Mouse (Mus musculus) mouse embryonic stem cell (cell line): ENCODE measurements around the gene Zfp987.
"Not testable (repeated sequence)": the region's sequence is repeated elsewhere in the genome, so short reads cannot be mapped to it uniquely, and the experiment has no call there.

Experiments
- in situ Hi-C, 2 experiments: fragments of 300-500 bp; cut with MboI; formaldehyde crosslinking; loops; 1 replicate in 1 of 2; 3 replicates in 1 of 2; pipeline ENCODE4 v1.14.3; 2019 to 2020; ENCODE audit warnings: low sequenced_read_pairs in 2 of 2, low pct_unique_long_range_greater_than_20kb in 1 of 2, mixed read lengths in 1 of 2; ENCODE audit not compliant: unreplicated experiment in 1 of 2

The Zfp987 gene

DNA sequence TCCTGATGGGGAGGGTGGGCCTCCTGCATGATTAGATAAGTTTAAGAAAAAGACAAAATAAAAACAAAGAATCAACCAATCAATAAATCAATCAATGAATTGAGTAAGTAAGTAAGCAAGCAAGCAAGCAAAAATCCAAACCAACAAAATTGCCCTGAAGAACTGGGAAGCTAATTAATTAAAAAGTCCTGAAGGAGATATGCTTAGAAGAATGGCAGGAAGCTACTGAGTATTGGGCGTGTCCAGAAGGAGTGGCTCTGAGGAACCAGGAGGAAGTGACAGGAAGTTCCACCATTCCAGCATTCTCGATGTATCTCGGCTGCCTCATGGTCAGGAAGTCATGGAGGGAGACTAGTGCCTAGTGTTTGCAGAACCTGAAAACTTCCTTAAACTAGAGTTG, at the start of gene Zfp987:
Gene Zfp987, plus strand, starts transcription at position 301 of the 400 bp plus-strand sequence.
- in situ Hi-C loops, result not testable (repeated sequence)

DNA sequence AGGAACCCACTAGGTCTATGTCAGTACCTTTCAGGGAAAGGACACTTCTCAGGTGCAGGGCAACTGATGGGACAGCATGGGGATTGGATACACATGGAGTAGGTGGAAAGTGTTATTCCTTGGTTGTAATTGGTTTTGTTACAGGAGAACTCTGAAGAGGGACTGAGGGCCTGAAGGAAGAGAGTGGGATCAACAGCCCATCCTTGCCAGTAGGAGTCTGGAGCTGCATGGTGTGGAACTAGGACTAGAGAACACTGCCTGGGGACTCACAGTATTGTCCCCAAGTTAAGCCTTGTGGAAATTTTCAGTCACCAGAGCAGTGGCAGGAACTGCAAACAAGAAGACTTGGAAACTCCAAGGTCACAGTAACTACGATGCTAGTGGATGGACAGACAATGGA, 44.6 kb upstream of the Zfp987 start:
- in situ Hi-C loops, result not testable (repeated sequence)

DNA sequence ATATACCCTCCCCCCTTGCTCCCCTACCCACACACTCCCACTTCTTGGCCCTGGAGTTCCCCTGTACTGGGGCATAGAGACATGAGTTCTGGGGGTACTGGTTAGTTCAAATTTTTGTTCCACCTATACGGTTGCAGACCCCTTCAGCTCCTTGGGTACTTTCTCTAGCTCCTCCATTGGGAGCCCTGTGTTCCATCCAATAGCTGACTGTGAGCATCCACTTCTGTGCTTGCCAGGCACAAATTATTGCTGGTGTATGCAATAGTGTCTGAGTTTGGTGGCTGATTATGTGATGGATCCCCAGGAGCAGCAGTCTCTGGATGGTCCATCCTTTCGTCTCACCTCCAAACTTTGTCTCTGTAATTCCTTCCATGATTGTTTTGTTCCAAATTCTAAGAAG, 43.7 kb upstream of the Zfp987 start:
- in situ Hi-C loops, result not testable (repeated sequence)

DNA sequence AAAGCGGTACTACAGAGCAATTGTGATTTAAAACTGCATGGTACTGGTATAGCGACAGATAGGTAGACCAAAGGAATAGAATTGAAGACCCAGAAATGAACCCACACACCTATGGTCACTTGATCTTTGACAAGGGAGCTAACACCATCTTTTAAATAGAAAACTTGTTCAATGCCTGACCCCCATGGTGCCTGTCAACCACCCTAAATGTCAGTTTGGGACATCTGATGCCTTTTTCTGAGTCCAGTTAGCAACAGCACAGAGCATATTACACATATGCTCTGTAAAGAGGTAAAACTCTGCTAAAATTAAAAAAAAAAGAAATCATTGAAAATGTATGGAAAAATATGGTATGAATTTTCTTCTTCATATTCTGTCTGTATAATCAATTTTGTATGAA, 41.8 kb upstream of the Zfp987 start:
- in situ Hi-C loops, result no loop called here

DNA sequence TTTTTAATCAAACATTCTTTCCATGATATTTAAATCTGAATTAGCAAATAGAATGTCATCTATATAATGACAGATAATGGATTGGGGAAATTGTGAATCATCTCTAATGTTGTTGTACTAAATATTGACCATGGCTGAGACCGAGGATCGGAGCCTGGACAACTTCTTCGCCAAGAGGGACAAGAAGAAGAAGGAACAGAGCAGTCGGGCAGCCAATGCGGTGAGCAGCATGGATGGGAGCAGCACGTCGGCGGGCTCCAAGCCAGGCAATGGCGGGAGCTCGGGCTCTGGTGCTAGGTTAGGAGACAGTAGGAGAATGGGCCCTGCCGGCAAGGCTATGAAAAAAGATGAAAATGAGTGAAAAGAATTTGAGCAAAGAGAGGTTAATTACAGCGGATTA, 38.5 kb upstream of the Zfp987 start:
- in situ Hi-C loops, result not testable (repeated sequence)

DNA sequence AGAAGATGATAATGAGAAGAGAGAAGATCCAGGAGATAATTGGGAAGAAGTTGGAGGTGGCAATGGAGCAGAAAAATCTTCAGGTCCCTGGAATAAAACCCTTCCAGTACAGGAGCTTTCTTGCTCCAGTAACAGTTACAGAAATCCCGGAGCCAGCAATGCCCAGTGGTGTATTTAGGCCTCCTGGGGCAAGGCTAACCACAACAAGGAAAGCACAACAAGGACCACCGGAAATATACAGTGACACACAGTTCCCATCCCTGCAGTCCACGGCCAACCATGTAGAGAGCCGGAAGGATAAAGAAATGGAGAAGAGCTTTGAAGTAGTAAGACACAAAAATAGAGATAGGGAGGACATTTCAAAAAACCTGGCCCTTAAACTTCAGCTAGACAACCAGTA, 38.0 kb upstream of the Zfp987 start:
- in situ Hi-C loops, result not testable (repeated sequence)

DNA sequence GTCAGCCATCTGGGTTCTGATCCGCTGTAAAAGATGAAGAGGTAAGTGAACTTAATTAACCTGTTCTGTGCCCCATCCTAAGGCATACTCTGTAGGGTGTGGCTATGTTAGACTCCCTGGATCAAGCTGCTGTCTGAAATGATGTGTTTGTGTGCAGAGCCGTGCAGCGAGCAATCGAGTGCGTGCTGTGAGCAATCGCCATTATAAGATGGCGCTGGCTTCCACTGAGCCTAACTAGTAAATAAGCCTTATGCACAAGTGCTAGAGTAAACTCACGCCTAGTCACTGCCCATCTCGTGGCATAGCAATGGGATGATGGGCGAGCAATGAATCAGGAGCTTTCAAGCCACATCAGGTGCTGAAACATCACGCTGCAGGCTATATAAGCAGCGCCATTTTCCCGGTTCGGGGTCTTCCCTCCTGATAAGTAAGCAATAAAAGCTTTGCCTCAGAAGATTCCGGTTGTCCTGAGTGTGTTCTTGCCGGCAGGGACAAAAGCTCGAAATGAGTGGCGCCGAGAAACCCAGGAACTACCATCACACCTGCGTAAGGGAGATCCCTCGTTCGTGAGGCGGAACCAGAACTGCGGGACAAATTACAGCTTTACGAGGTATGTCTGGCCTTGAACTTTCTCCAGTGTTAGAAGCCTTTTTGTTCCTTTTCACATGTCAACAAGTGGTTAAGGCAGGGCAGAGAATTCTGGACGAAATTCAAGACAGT, 37.0 kb upstream of the Zfp987 start:
- in situ Hi-C loops, result not testable (repeated sequence)

DNA sequence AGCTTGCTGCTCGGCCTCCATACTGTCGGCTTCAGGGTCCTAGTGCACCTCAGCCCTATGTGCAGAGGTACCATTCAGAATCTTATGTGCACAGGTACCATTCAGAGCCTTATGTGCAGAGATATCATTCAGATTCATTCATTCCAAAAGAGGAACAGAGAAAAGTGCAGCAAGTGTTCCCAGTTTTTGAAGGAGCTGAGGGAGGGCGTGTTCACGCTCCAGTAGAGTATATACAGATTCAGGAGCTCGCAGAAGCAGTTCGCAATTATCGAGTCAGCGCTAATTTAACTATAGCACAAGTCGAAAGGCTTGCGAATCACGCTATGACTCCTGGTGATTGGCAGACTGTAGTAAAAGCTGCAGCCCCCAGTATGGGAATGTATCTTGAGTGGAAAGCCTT, 36.0 kb upstream of the Zfp987 start:
- in situ Hi-C loops, result not testable (repeated sequence)

DNA sequence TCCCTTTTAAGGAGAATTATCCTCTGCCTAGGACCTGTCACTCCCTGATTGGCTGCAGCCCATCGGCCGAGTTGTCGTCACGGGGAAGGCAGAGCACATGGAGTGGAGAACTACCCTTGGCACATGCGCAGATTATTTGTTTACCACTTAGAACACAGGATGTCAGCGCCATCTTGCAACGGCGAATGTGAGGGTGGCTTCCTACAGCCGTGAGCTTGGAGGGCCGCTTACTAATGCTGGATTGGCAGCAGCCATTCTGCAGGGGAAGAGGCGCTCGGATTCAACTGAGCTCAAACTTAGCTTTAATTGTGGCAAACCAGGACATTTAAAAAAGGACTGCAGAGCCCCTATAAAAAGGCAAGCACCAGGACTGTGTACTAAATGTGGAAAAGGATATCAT, 35.1 kb upstream of the Zfp987 start:
- in situ Hi-C loops, result not testable (repeated sequence)

DNA sequence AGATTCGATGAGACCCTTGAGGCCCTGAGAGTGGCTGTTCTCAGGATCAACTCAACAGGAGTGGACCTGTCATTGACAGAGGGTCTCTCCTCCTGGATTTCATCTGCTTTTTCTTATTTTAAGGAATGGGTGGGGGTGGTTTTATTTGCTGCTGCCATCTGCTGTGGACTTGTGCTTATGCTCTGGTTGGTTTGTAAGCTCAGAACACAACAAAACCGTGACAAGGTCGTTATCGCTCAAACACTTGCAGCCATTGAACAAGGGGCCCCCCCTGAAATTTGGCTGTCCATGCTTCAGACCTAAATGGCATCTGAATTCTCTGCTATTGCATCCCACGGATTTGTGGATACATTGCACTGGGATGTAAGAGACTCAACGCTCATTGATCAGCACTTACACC, 34.1 kb upstream of the Zfp987 start:
- in situ Hi-C loops, result not testable (repeated sequence)

DNA sequence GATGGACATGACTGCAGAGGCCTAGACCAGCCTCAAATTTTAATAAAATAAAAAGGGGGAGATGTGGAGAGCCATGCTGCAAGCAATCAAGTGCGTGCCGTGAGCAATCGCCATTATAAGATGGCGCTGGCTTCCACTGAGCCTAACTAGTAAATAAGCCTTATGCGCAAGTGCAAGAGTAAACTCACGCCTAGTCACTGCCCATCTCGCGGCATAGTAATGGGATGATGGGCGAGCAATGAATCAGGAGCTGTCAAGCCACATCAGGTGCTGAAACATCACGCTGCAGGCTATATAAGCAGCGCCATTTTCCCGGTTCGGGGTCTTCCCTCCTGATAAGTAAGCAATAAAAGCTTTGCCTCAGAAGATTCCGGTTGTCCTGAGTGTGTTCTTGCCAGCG, 33.5 kb upstream of the Zfp987 start:
- in situ Hi-C loops, result not testable (repeated sequence)

DNA sequence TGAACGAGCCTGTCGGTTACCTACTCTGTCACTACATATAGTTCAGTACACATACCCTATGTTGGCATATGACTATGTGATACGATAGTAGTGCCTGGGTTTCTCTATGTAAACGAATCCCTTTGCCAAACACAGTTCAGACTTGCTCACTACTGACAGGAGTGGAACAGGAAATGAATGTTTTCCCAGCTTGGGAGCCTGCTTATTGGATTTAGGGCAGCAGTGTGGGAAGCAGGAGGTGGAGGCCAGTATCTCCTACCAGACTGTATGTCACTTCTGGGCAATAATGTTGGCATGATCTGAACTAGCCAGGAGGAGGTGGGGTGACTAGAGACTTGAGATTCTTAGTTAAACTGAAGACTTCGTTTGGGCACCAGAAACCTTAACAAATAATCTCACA, 32.3 kb upstream of the Zfp987 start:
- in situ Hi-C loops, result not testable (repeated sequence)

DNA sequence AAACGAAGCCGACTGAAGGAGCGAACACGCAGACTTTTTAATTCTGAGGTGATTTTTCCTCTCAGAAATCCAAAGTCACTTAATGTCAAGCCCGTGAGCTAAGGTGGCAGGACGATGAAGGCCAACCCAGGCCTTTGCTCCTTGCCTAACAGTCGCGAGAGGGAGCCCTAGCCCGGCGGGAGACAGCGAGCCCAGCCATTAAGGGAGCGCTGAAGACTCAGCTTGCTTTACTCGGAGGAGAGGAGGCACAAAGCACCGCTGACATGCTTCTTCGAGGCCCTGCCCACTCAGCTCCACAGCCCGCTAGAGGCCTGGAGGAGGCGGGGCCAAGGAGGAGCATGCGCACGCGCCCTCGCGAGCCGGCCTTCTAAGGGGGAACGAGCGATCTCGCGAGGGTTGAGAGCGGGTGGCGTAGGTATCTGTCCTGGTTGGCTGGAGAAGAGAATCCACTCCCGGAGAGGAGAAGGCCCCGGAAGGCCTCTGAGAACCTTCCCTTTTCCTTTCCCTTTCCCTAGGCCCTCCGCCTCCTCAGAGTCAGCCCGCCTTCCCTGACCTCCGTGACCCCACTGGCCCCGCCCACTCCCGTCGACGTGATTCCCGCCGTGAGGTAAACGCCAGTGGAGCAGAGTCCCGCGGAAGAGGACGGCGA, 30.0 kb upstream of the Zfp987 start:
- in situ Hi-C loops, result not testable (repeated sequence)

DNA sequence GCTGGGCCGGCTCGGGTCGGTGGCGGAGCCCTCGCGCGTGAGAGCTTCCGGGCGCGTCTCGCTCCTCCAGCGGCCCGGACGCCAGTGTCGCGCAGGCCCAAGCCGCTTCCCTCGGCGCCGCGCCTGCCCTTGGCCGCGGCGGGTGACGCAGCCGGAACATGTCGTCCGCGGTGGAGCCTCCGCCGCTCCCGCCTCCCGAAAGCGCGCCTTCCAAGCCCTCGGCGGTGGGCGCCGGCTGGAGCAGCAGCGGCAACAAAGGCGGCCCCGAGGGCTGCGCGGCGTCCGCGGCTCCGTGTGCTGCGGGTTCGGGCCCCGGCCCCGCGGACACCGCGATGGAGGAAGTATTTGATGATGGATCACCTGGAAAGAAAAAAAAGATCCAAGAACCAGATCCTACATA, 29.5 kb upstream of the Zfp987 start:
- in situ Hi-C loops, result not testable (repeated sequence)

DNA sequence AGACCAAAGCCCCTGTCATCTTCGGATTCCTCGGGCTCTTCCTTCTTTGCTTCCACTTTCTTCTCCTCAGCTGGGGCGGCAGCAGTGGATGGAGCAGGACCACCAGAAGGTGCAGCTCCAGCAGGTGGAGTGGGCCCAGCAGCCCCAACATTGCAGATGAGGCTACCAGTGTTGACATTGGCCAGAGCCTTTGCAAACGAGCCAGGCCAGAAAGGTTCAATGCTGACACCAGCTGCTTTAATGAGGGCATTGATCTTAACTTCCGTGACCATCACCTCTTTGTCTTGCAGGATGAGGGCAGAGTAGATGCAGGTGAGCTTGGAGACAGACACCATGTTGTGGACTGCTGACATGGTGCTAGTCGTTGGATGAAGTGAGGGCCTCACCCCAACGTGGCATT, 23.8 kb upstream of the Zfp987 start:
- in situ Hi-C loops, result not testable (repeated sequence)

DNA sequence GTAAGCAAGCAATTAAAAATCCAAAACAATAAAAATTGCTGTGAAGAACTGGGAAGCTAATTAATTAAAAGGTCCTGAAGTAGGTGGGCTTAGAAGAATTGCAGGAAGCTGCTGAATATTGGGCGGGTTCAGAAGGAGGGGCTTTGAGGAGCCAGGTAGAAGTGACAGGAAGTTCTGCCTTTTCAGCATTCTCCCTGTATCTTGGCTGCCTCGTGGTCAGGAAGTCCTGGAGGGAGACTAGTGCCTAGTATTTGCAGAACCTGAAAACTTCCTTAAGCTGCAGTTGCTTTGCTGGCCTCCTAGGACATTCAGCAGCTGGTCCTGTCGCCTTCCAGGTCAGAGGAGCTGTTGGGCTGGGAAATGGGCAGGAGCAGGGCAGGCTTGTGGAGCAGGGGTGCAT, 4.3 kb downstream of the Zfp987 start:
- in situ Hi-C loops, result not testable (repeated sequence)

DNA sequence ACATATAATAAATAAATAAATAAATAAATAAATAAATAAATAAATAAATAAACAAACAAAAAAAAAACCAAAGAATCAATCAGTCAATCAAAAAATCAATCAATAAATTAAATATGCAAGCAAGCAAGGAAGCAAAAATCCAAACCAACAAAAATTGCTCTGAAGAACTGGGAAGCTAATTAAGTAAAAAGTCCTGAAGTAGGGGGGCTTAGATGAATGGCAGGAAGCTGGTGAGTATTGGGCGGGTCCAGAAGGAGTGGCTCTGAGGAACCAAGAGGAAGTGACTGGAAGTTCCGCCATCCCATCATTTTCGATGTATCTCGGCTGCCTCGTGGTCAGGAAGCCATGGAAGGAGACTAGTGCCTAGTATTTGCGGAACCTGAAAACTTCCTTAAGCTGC, 59.4 kb downstream of the Zfp987 start, which contains the start of gene Zfp600:
Gene Zfp600, plus strand, starts transcription at position 301 of the 400 bp plus-strand sequence.
- in situ Hi-C loops, result not testable (repeated sequence)

DNA sequence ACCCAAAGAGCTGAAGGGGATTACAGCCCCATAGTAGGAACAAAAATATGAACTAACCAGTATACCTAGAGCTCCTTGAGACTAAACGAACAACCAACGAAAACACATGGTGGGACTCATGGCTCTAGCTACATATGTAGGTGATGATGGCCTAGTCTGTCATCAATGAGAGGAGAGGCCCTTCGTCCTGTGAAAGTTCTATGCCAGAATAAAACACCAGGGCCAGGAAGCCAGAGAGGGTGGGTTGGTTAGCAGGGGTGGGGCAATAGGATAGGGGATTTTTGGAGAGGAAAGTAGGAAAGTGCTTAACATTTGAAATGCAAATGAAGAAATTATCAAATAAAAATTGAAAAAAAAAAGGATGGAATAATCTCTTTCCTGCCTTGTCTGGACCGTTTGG, 65.8 kb downstream of the Zfp987 start:
- in situ Hi-C loops, result not testable (repeated sequence)

DNA sequence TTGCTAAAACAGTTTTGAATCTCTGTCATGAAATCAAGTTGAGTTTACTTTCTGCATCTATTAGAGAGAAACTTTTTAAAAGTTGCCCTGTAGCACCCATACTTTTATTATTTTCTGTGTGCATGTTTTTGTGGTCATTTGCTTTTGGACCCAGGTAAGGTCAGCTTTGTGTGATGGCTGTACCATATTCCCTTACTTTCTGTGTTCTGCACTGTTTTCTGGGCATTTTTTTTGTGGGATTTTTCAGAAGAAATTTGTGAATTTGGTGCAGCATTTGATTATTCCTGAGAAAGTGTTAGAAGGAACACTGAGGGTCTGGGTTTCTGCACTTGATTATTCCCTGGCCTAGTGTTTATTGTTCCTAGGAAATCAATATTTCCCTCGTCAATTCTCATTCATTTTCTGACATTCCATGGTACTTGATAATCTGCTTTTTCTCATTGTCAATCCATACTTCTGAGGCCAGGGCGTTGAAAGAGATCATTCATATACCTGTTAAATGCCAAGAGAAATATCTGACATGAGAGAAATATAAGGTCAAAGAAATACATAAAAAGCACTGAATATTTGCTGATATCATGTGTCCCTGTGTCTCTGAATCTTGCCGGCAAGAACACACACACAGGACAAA, 70.2 kb downstream of the Zfp987 start:
- in situ Hi-C loops, result not testable (repeated sequence)
